Mouse (Mus musculus): ENCODE measurements around the gene Schip1.

The Schip1 gene

GRCm38 (mm10) chr3:68126284-68126856 is 61.8 kb downstream of the Schip1 start:
- DNase-seq (ENCODE audit: low read depth, low spot score), result no peak

DNA sequence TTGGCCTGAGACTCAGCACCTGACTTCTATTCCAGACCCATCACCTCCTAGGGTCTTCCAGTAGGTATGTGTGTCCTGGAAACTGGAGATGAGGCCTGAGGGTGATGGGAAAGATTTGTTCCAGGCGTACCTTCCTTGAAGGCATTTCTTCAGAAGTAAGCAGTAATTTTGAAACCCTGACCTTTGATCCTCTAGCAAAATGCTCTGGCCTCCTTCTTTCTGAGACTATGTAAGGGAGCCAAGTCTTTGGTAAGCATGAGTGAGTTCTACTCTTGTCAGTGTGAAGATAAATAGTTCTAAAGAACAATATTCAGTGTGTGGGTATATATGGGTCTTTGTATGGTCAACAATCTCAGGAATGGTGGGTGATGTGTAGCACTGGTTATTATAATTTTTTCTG is 65.8 kb downstream of the Schip1 start:
- DNase-seq (ENCODE audit: low read depth, low spot score), result no peak

GRCm38 (mm10) chr3:68138833-68139627 is 74.4 kb downstream of the Schip1 start:
- no peak for DNase-seq (ENCODE audit: low read depth, low spot score)

- no peak for DNase-seq (ENCODE audit: low read depth, low spot score)
Measured at GRCm38 (mm10) chr3:68150688-68151087, 86.1 kb downstream of the Schip1 start.

GRCm38 (mm10) chr3:68160175-68160574 is 95.6 kb downstream of the Schip1 start:
- DNase-seq (ENCODE audit: low read depth, low spot score), result peak; percentile 58

DNA sequence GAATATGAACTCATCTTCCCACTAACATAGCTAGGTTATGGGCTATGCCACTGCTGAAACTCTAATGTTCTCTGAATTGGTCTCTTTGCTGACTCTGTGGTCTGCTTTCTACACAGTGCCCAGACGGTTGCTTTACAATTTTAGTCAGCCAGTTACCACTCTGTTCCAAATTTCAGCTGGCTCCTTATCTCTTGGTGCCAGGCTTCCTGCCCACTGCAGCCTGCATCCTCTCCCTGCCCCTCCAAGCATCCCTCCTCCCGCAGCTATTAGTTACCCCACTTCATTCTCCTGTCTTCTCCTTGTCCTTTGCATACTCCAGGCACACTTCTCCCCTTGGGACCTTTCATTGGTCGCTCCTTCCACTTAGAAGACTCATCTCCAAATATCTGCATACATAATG is 96.2 kb downstream of the Schip1 start:
- DNase-seq (ENCODE audit: low read depth, low spot score), result no peak

DNA sequence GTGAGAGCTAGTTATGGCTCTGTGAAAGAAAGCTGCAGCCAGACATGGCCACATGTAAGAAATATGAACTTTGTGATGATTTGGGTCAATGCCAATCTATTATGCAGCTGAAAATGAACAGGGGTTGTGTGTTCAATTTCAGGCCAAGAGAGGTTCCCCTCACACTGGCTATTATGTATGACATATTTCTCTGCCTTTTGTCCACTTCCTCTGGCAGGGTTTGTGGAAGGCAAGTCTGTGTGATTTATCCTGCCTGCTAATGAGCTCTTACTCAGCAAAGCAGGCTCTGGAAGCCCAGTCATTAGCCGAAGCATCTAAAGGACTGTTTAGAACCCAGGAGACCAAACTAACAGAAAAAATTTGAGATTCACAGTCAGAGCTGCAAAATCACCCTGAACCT is 113.6 kb downstream of the Schip1 start:
- DNase-seq (ENCODE audit: low read depth, low spot score), result peak; percentile 24

DNA sequence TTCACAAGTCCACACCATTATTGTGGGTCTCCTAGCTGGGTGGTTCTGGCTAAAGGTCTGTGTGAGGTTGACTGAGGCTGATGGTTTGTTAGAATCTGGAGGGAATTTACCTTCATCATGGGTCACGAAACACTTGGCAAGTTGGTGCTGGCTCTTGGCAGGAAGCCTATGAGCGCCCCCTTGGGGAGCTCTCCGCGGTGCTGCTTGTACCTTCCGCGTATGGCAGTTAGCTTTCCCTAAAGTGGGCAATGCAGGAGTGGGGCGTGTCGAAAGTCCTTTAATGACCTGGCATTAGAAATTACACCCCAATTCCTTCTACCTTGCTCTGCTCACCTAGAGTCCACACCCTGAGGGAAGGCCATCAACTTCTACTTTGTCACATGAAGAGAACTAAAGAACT is 122.9 kb downstream of the Schip1 start:
- no peak for DNase-seq (ENCODE audit: low read depth, low spot score)

DNA sequence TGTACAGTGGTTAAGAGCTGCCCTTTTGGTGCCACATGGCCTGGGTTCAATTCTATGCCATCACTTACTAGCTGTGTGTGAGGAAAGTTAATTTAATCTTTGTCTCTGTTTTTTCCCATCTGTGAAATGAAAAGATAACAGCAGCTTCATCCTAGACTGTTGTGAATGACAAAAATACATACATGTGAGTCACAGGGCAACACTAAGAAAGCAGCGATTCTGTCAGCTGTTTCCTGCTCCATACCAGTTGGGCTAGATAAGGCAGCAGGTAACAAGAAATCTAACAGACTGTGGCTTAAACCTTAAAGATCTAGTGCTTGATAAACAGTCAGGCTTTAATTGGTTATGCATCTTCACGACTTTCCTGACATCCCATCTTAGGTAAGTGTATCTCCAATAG is 124.5 kb downstream of the Schip1 start:
- DNase-seq (ENCODE audit: low read depth, low spot score), result no peak

GRCm38 (mm10) chr3:68196933-68197332 is 132.3 kb downstream of the Schip1 start:
- DNase-seq (ENCODE audit: low read depth, low spot score), result no peak

GRCm38 (mm10) chr3:68201214-68201613 is 136.6 kb downstream of the Schip1 start:
- DNase-seq (ENCODE audit: low read depth, low spot score), result no peak

- no peak for DNase-seq (ENCODE audit: low read depth, low spot score)
Measured at GRCm38 (mm10) chr3:68202162-68202902, 137.7 kb downstream of the Schip1 start.

- no peak for DNase-seq (ENCODE audit: low read depth, low spot score)
Measured at GRCm38 (mm10) chr3:68203934-68204467, 139.4 kb downstream of the Schip1 start.

DNA sequence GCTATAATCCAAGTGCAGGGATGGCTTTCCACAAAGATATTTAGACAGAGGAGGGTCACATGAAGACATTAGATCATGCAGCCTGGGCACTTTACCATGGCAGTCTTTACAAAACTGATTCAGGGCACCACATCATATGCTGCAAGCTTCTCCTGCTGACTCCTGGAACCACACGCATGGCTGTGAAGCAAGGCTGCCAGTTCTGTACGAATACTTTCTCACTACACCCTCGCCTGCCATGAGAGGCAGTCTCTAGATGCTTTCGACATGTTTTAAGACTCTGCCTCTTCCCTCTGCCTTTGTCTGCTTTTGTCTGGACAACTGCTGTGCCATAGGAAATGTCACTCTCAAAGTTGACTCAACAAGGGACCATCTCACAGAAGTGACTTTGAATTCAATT is 145.8 kb downstream of the Schip1 start:
- no peak for DNase-seq (ENCODE audit: low read depth, low spot score)

DNA sequence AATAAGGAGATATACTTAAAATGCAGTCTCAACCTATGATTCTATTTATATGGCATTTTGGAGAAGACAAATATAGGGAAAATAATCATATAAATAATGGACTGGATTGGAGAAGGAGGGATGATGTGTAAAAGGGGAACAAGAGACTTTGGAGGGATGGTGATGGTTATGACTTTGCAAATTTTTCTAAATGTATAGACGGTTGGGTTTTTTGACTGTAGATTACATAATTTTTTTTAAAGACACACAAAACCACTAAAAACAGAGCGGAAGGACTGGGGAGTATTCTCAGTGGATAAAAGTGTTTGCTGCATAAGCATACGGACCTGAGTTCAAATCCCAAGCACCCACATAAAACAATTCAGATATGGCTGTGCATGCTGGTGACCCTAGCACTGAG is 156.8 kb downstream of the Schip1 start:
- DNase-seq (ENCODE audit: low read depth, low spot score), result no peak

DNA sequence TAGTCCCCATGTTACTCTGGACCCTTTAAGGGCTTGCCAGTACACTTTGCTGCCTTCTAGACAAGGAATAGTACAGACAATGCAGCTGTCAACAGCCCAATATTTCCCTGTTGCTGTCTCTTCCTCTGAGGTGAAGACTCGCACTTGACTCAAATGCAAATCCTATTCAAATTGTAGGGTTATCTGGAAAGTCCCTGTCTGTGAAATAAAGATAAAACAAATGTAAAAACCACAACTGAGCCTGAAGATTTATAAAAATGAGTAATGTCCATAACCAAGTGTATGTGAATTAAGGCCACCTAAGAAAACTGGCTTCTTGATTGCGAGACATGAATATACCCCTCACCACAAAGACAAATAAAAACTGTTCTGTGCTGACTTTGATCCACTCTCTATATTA is 175.3 kb downstream of the Schip1 start:
- no peak for DNase-seq (ENCODE audit: low read depth, low spot score)

- DNase-seq (ENCODE audit: low read depth, low spot score), result no peak
Measured at GRCm38 (mm10) chr3:68243239-68243638, 178.6 kb downstream of the Schip1 start.

GRCm38 (mm10) chr3:68246154-68246553 is 181.6 kb downstream of the Schip1 start:
- DNase-seq (ENCODE audit: low read depth, low spot score), result no peak

DNA sequence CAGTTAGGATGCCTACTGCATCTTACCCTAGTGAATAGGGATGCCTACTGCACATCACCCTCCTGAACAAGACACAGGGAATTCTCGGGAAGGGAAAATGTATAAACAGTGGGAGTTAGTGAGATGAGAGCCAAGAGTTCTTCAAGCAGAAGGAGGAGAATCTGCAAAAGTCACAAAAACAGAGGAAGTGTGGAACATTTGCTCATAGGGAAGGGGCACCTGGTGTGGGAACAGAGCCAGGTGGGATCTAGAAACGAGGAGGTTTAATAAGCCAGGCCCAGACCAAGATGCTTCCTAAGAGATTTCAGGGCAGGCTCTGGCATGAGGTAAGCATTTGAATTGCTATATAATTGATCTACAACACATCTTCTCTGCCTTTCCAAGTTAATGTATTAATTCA is 186.0 kb downstream of the Schip1 start:
- no peak for DNase-seq (ENCODE audit: low read depth, low spot score)

DNA sequence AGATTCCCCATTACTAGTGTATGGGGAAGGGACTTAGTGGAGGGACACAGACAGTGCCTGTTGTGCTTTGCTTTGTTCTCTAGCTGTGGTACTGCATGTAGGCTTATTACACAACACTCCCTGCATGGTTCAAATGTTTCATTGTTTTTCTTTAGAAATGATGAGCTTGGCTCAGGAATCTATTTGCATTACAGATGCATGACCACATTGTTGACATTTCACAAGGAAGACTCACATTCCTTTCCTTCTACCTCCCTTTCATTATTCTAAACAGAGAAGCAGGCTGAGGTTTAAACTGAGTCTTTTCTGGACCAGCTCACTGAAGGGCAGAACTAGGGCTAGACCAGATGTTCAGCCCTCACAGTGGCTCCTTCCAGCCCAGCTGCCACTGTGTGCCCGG is 187.7 kb downstream of the Schip1 start:
- no peak for DNase-seq (ENCODE audit: low read depth, low spot score)

- no peak for DNase-seq (ENCODE audit: low read depth, low spot score)
Measured at GRCm38 (mm10) chr3:68262304-68262703, 197.7 kb downstream of the Schip1 start.

DNA sequence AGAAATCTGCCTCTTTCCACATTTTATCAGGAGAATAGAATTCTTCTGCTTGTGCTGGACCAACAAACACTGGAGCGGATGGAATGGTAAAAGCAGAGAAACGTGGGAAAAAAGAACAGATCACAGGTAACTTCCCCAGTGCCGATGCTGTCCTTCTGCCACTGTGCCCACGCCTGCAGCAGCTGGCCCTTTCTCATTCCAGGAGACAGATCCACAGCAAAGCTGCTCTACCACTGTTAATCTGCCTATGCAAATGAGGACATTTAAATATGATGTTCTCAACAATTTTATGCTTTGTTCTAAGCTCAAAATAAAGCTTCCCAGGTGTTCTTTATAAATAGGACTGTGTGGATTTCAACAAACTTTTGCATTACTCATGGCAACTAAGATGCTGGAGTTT is 203.3 kb downstream of the Schip1 start:
- DNase-seq (ENCODE audit: low read depth, low spot score), result no peak

- DNase-seq (ENCODE audit: low read depth, low spot score), result no peak
Measured at GRCm38 (mm10) chr3:68269251-68269650, 204.6 kb downstream of the Schip1 start.

Data from forelimb bud, embryonic 11.5 days (tissue).